Mouse (Mus musculus): ENCODE data around the gene Kif19a. TPM values are rescaled to one million over a fixed set of nuclear protein-coding genes. Genes with fewer than 3 reads are reported as not detected.

The Kif19a gene
- polyA plus RNA-seq, 1 experiment from 2014 or later = 0.71 TPM

DNA sequence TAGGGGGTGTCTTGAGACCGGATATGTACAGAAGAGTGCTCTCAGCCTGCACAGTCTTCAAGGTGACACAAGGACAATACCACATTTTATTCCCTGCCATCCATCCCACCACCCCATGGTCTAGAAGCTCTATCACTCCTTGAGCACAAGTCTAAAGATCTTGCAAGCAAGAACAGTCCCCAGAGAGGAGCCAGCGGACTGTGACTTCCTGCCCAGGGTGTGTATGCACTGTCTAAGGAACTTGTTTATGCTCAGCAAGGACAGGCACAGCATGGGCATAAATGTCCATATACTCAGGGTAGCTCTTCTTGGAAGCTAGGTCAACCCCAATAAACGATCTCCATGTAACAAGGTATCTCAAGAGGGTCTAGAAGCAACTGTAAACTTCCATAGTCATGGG is 32.8 kb downstream of the Kif19a start:
- DNase-seq (ENCODE audit: extremely low spot score, low spot score) = no peak
- Histone ChIP-seq H3K27ac (peak overlapping the region; percentile 62), H3K9me3 (no peaks in the 10 kb centered on the region), H3K36me3 (replicated peaks) (no peaks in the 10 kb centered on the region), H3K4me1 (peaks cover 59% of the 10 kb centered on the region), H3K27me3 (ENCODE audit: poor library complexity, severe bottlenecking) (peaks cover 23% of the 10 kb centered on the region), H3K4me3 (no peak overlapping the region)
- WGBS = 86% methylated on average over 3 of the region's 3 CpGs

GRCm38 (mm10) chr11:114798624-114799023 is 33.4 kb downstream of the Kif19a start, which contains the start of gene Gpr142:
Gpr142 (plus strand) TSS chr11:114798924.
- Histone ChIP-seq H3K9me3 (no peaks in the 10 kb centered on the region), H3K27ac (peak within 1 kb of the TSS; percentile 95), H3K27me3 (ENCODE audit: poor library complexity, severe bottlenecking) (peaks cover 21% of the 10 kb centered on the region), H3K36me3 (replicated peaks) (no peaks in the 10 kb centered on the region), H3K4me1 (peaks cover 59% of the 10 kb centered on the region), H3K4me3 (no peak within 1 kb of the TSS)
- 94% methylated on average over 3 of the region's 3 CpGs for WGBS
- DNase-seq (ENCODE audit: extremely low spot score, low spot score) = no peak

GRCm38 (mm10) chr11:114801906-114802305 is 36.7 kb downstream of the Kif19a start:
- DNase-seq (ENCODE audit: extremely low spot score, low spot score) = no peak
- Histone ChIP-seq H3K27ac (no peak overlapping the region), H3K36me3 (replicated peaks) (no peaks in the 10 kb centered on the region), H3K4me1 (peaks cover 48% of the 10 kb centered on the region), H3K27me3 (ENCODE audit: poor library complexity, severe bottlenecking) (peaks cover 36% of the 10 kb centered on the region), H3K9me3 (no peaks in the 10 kb centered on the region), H3K4me3 (no peak overlapping the region)
- WGBS = 88% methylated on average over 1 of the region's 1 CpGs

- Histone ChIP-seq H3K9me3 (no peaks in the 10 kb centered on the region), H3K4me3 (no peak overlapping the region), H3K36me3 (replicated peaks) (no peaks in the 10 kb centered on the region), H3K27ac (peak overlapping the region; percentile 75), H3K27me3 (ENCODE audit: poor library complexity, severe bottlenecking) (peaks cover 36% of the 10 kb centered on the region), H3K4me1 (peaks cover 49% of the 10 kb centered on the region)
- DNase-seq (ENCODE audit: extremely low spot score, low spot score) = no peak
- WGBS = 64% methylated on average over 15 of the region's 15 CpGs
These were observed 37.5 kb downstream of the Kif19a start for GRCm38 (mm10) chr11:114802540-114803267.

DNA sequence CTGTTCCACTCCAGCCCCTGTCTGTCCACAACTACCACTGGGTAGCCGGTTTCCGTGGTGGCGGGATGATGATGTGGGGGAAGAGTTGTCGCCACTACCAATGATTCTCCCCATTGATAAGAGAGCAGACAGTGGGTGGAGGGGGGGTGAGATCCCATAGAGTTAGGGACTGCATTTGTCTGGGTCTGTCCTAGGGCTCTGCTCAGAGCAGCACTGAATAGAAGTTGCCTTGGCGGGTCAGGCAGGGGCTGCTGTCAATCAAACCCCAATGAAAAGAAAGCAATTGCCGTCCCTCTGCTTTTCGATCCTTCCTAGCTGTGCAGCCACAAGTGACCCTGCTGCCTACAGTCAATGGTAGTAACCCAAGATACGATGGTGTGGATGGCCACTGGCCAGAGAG is 38.8 kb downstream of the Kif19a start:
- H3K27me3 ChIP-seq (ENCODE audit: poor library complexity, severe bottlenecking) = peaks cover 41% of the 10 kb centered on the region
- peak overlapping the region; percentile 72 for H3K27ac ChIP-seq
- H3K36me3 ChIP-seq (replicated peaks) = no peaks in the 10 kb centered on the region
- H3K4me1 ChIP-seq = peaks cover 58% of the 10 kb centered on the region
- WGBS = 29% methylated on average over 8 of the region's 8 CpGs
- no peaks in the 10 kb centered on the region for H3K9me3 ChIP-seq
- no peak overlapping the region for H3K4me3 ChIP-seq
- DNase-seq (ENCODE audit: extremely low spot score, low spot score) = no peak

DNA sequence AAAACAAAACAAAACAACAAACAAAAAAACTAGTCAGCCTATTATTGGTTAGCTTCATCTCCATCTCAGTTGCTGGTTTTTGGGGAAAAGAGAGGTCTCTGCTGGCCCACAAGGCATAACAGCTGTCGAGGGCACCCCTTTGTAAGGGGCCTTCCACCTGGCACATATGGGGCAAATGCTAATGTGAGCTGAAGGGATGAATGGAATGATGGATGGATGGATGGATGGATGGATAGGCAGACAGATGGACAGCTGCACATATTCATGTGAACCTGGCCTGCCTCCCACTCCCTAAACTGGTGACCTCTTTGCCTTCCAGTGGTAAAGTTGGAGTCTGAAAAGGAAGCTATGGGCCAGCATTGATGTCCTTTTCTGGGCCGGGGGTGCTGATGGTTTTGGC is 41.8 kb downstream of the Kif19a start:
- peaks cover 41% of the 10 kb centered on the region for H3K27me3 ChIP-seq (ENCODE audit: poor library complexity, severe bottlenecking)
- 77% methylated on average over 2 of the region's 2 CpGs for WGBS
- no peaks in the 10 kb centered on the region for H3K36me3 ChIP-seq (replicated peaks)
- H3K4me3 ChIP-seq = no peak overlapping the region
- peaks cover 69% of the 10 kb centered on the region for H3K4me1 ChIP-seq
- no peaks in the 10 kb centered on the region for H3K9me3 ChIP-seq
- peak overlapping the region; percentile 58; the same call in 1 of the 2 replicates for H3K27ac ChIP-seq
- DNase-seq (ENCODE audit: extremely low spot score, low spot score) = no peak

DNA sequence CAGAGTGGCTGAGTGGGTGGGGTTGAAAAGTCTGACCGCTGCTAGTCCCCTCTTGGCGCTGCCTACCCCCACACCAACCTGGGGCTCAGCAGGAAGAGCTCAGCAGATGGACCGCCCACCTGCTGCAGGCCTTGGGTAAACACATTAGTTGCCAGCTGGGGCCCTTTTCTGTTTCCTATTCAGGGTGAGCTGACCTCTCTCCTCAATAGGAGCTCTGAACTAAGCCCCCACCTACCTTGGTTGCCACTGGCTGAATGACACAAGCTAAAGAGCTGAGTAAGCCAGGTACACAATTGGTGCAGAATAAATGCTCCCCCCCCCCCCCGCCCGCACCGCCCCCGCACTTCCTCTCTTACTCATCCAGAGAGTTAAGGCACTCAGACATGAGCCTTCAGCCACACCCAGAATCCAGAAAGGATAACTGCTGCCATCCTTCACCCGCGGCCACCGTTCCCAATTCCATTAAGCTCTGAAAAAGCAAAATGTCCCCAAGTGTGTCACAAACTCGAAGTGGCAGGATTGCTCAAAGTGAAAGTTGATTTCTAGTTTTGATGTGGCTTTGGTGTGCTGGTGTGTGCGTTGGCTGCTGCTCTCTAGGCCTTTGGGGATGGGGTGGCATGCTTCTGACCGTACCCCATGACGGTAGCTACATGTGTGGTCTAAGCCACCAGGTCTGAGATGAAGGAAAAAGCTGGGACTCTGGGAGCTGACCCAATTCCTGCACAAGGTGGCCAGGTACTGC is 42.7 kb downstream of the Kif19a start:
- peaks cover 65% of the 10 kb centered on the region for H3K4me1 ChIP-seq
- no peaks in the 10 kb centered on the region for H3K9me3 ChIP-seq
- peak overlapping the region; percentile 58 for H3K27ac ChIP-seq
- H3K27me3 ChIP-seq (ENCODE audit: poor library complexity, severe bottlenecking) = peaks cover 35% of the 10 kb centered on the region
- H3K4me3 ChIP-seq = no peak overlapping the region
- no peaks in the 10 kb centered on the region for H3K36me3 ChIP-seq (replicated peaks)
- DNase-seq (ENCODE audit: extremely low spot score, low spot score) = no peak
- WGBS = 18% methylated on average over 14 of the region's 14 CpGs

DNA sequence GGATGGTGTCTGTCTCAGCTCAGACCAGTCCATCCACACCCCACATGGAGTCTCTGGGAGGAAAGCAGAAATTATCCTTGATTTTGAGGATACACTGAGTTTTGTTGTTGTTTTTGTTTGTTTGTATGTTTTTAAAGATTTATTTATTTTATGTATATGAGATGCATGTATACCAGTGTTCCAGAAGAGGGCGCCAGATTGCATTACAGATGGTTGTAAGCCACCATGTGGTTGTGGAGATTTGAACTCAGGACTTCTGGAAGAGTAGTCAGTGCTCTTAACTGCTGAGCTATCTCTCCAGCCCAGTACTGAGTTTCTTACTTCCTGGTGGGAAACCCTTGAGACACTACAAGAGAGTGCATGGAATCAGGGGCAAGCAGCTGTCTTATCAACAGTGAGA is 44.2 kb downstream of the Kif19a start:
- no peak overlapping the region for H3K4me3 ChIP-seq
- peaks cover 24% of the 10 kb centered on the region for H3K27me3 ChIP-seq (ENCODE audit: poor library complexity, severe bottlenecking)

GRCm38 (mm10) chr11:114810344-114810743 is 45.2 kb downstream of the Kif19a start:
- no peaks in the 10 kb centered on the region for H3K9me3 ChIP-seq
- H3K4me3 ChIP-seq = no peak overlapping the region
- peak overlapping the region; percentile 66 for H3K27ac ChIP-seq
- 21% methylated on average over 4 of the region's 4 CpGs for WGBS
- peaks cover 50% of the 10 kb centered on the region for H3K4me1 ChIP-seq
- DNase-seq (ENCODE audit: extremely low spot score, low spot score) = no peak
- H3K36me3 ChIP-seq (replicated peaks) = no peaks in the 10 kb centered on the region
- peaks cover 15% of the 10 kb centered on the region for H3K27me3 ChIP-seq (ENCODE audit: poor library complexity, severe bottlenecking)

More for the DNA sequence above, 44.2 kb downstream of the Kif19a start:
- Histone ChIP-seq H3K9me3 (no peaks in the 10 kb centered on the region), H3K4me1 (peaks cover 54% of the 10 kb centered on the region), H3K27ac (no peak overlapping the region), H3K36me3 (replicated peaks) (no peaks in the 10 kb centered on the region)
- DNase-seq (ENCODE audit: extremely low spot score, low spot score) = no peak
- 67% methylated on average over 1 of the region's 1 CpGs for WGBS

GRCm38 (mm10) chr11:114812731-114813240 is 47.6 kb downstream of the Kif19a start:
- H3K4me3 ChIP-seq = no peak overlapping the region
- WGBS = 15% methylated on average over 6 of the region's 6 CpGs

GRCm38 (mm10) chr11:114814873-114815592 is 49.8 kb downstream of the Kif19a start:
- Histone ChIP-seq H3K4me3 (no peak overlapping the region), H3K9me3 (peaks cover 11% of the 10 kb centered on the region), H3K27me3 (ENCODE audit: poor library complexity, severe bottlenecking) (no peaks in the 10 kb centered on the region; the same call in 1 of the 2 replicates), H3K27ac (no peak overlapping the region), H3K36me3 (replicated peaks) (no peaks in the 10 kb centered on the region), H3K4me1 (peaks cover 44% of the 10 kb centered on the region)
- no peak for DNase-seq (ENCODE audit: extremely low spot score, low spot score)
- 81% methylated on average over 11 of the region's 11 CpGs for WGBS

More at GRCm38 (mm10) chr11:114812731-114813240, 47.6 kb downstream of the Kif19a start:
- Histone ChIP-seq H3K36me3 (replicated peaks) (no peaks in the 10 kb centered on the region), H3K27me3 (ENCODE audit: poor library complexity, severe bottlenecking) (peaks cover 5% of the 10 kb centered on the region; the same call in 1 of the 2 replicates), H3K27ac (peak overlapping the region; percentile 64), H3K9me3 (peaks cover under 1% of the 10 kb centered on the region; the same call in 1 of the 2 replicates), H3K4me1 (peaks cover 42% of the 10 kb centered on the region)
- DNase-seq (ENCODE audit: extremely low spot score, low spot score) = peak; percentile 91

DNA sequence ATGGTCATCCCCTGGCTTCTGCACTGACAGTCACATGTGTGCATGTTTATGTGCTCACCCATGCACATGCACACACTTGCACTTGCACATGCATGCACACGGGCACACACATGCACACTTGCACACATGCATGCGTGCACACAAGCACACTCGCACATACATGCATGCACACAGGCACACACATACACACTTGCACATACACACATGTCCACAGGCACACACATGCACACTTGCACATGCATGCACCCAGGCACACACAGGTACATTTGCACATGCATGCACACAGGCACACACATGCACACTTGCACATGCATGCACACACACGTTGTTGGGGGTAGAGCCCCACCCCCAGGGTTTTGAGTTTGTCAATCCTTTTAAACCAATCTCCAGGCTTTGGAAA is 51.7 kb downstream of the Kif19a start:
- H3K4me3 ChIP-seq = no peak overlapping the region
- DNase-seq (ENCODE audit: extremely low spot score, low spot score) = no peak
- H3K4me1 ChIP-seq = peaks cover 48% of the 10 kb centered on the region
- H3K36me3 ChIP-seq (replicated peaks) = no peaks in the 10 kb centered on the region
- peaks cover 11% of the 10 kb centered on the region for H3K9me3 ChIP-seq
- peaks cover 8% of the 10 kb centered on the region for H3K27me3 ChIP-seq (ENCODE audit: poor library complexity, severe bottlenecking)
- WGBS = 86% methylated on average over 4 of the region's 4 CpGs
- H3K27ac ChIP-seq = no peak overlapping the region
